Mouse (Mus musculus) brain, embryonic 14.5 days (tissue): ENCODE measurements around the gene Id3. TPM values are rescaled to one million over a fixed set of nuclear protein-coding genes. Genes with fewer than 3 reads are reported as not detected.

ENCODE experiments used
- DNase-seq: peaks from one replicate; pipeline ENCODE4 v3.0.0-alpha.2; 2011; ENCODE audit warnings: low read depth
- CTCF ChIP-seq: fragments of 200-500 bp; IDR thresholded peaks from 2 replicates; pipeline ENCODE4 v1.5.1; 2012; ENCODE audit warnings: inconsistent platforms, mild to moderate bottlenecking, moderate library complexity, borderline replicate concordance; ENCODE audit not compliant: insufficient read depth, insufficient read length; ENCODE audit errors: extremely low read depth
- POLR2A ChIP-seq: fragments of 200-500 bp; IDR thresholded peaks from 2 replicates; pipeline ENCODE4 v1.6.1; 2012; ENCODE audit warnings: mild to moderate bottlenecking, inconsistent platforms, borderline replicate concordance; ENCODE audit not compliant: poor library complexity, insufficient read depth, insufficient read length, severe bottlenecking; ENCODE audit errors: extremely low read depth
- polyA plus RNA-seq: library from polyadenylated mRNA; depleted of rRNA; stranded (reverse); fragments of >200 nt; gene quantifications from 2 replicates; pipeline ENCODE4 v1.2.3, GENCODE M21; 2012

Gene Id3
- polyA plus RNA-seq, 1 experiment = 107 TPM

GRCm38 (mm10) chr4:136154462-136154861 is 11.2 kb downstream of the Id3 start:
- peak; percentile 40 for DNase-seq
- TF ChIP-seq POLR2A = no peak
- no peak for TF ChIP-seq CTCF

DNA sequence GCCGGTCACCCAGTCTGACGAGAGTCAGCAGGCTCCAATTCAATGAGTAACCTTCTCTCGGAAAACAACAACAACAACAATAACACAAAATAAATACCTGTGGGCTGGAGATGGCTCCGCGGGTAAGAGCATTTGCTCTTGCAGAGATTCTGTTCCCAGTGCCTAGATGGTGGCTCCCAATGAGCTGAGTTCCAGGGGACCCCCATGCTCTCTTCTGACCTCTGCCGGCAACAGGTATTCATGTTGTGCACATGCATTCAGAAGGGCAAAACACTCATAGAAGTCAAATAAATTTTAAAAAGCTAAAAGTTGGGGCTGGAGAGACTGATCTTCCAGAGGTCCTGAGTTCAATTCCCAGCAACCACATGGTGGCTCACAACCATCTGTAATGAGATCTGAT is 15.2 kb downstream of the Id3 start:
- DNase-seq = no peak
- TF ChIP-seq CTCF = no peak
- no peak for TF ChIP-seq POLR2A

- peak; percentile 91 for DNase-seq
- TF ChIP-seq CTCF (peak; percentile 97), POLR2A (no peak)
These were observed 16.6 kb downstream of the Id3 start for GRCm38 (mm10) chr4:136159802-136160397.

DNA sequence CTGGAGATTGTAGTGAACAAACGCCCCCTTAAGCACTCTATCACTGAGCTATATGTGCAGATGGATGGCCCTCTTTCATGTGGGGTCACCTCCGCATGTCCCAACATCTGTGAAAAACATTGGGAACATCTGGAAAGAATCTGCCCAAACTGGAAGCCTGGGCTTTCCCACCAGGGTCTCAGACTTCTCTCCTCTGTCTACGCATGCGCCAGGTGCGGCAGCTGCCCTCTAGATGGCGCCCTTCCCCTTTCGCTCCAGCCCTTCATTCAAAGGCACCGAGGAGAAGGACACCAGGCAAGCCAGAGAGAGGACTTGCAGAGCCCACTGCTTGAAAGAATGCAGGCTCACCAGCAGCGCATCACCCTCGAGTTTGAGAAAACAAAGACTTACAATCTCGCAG is 20.2 kb downstream of the Id3 start:
- DNase-seq = peak; percentile 92
- TF ChIP-seq POLR2A (no peak), CTCF (peak; percentile 96)

- no peak for DNase-seq
- TF ChIP-seq CTCF = no peak
- TF ChIP-seq POLR2A = no peak
These were observed 21.7 kb downstream of the Id3 start for GRCm38 (mm10) chr4:136164981-136165380.

DNA sequence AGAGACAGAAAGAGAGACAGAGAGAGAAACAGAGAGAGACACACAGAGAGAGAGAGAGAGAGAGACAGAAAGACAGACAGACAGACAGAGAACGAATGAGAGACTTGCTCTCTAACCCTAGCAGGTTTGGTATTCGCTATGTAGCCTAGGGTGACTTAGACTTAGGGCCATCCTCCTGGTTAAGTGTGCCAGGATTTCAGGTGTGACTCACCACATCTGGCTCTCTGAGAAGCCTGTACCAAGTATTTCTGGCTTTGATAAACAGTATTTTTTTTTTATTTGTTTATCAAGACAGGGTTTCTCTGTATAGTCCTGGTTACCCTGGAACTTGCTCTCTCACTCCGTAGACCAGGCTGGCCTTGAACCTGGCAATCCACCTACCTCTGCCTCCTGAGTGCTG is 24.4 kb downstream of the Id3 start:
- no peak for DNase-seq
- no peak for TF ChIP-seq CTCF
- no peak for TF ChIP-seq POLR2A

GRCm38 (mm10) chr4:136170401-136170800 is 27.1 kb downstream of the Id3 start:
- DNase-seq = no peak
- TF ChIP-seq POLR2A (no peak), CTCF (no peak)

GRCm38 (mm10) chr4:136171455-136171854 is 28.2 kb downstream of the Id3 start:
- peak; percentile 30 for DNase-seq
- TF ChIP-seq POLR2A (no peak), CTCF (no peak)

GRCm38 (mm10) chr4:136172011-136172541 is 28.8 kb downstream of the Id3 start, which contains the start of gene E2f2:
TSS of gene E2f2 (plus strand) at chr4:136172394.
- DNase-seq = peak; percentile 89
- TF ChIP-seq POLR2A (peak; percentile 16; the same call in 1 of the 2 replicates), CTCF (no peak)

- TF ChIP-seq CTCF = no peak
- TF ChIP-seq POLR2A = 0 out of 2 replicates have a peak, but pooled peaks have one; percentile 27
- DNase-seq = peak; percentile 83
These were observed 29.4 kb downstream of the Id3 start for GRCm38 (mm10) chr4:136172542-136173209.

GRCm38 (mm10) chr4:136173210-136173715 is 30.0 kb downstream of the Id3 start:
- DNase-seq = no peak
- TF ChIP-seq CTCF (no peak), POLR2A (no peak)
